Mouse (Mus musculus): ENCODE measurements around the gene Pde4d.

Gene Pde4d

GRCm38 (mm10) chr13:109406341-109406740 lies 956.6 kb downstream of the Pde4d start:
- no peak for DNase-seq (ENCODE audit: low read depth)

GRCm38 (mm10) chr13:109407371-109407770 lies 957.6 kb downstream of the Pde4d start:
- no peak for DNase-seq (ENCODE audit: low read depth)

GRCm38 (mm10) chr13:109420426-109420825 lies 970.7 kb downstream of the Pde4d start:
- no peak for DNase-seq (ENCODE audit: low read depth)

GRCm38 (mm10) chr13:109424906-109425305 lies 975.2 kb downstream of the Pde4d start:
- DNase-seq (ENCODE audit: low read depth), result no peak

- DNase-seq (ENCODE audit: low read depth), result no peak
Observed at GRCm38 (mm10) chr13:109425548-109425947, 975.8 kb downstream of the Pde4d start.

- no peak for DNase-seq (ENCODE audit: low read depth)
Observed at GRCm38 (mm10) chr13:109426058-109426457, 976.3 kb downstream of the Pde4d start.

- no peak for DNase-seq (ENCODE audit: low read depth)
Observed at GRCm38 (mm10) chr13:109427541-109427940, 977.8 kb downstream of the Pde4d start.

GRCm38 (mm10) chr13:109429544-109429943 lies 979.8 kb downstream of the Pde4d start:
- DNase-seq (ENCODE audit: low read depth), result no peak

- DNase-seq (ENCODE audit: low read depth), result no peak
Observed at GRCm38 (mm10) chr13:109437231-109437776, 987.6 kb downstream of the Pde4d start.

GRCm38 (mm10) chr13:109439436-109440161 lies 989.9 kb downstream of the Pde4d start:
- DNase-seq (ENCODE audit: low read depth), result no peak

GRCm38 (mm10) chr13:109440331-109440730 lies 990.6 kb downstream of the Pde4d start:
- peak; percentile 84 for DNase-seq (ENCODE audit: low read depth)

- DNase-seq (ENCODE audit: low read depth), result peak; percentile 79
Observed at GRCm38 (mm10) chr13:109440881-109441280, 991.1 kb downstream of the Pde4d start.

GRCm38 (mm10) chr13:109441401-109441973 lies 991.7 kb downstream of the Pde4d start:
- DNase-seq (ENCODE audit: low read depth), result peak; percentile 73

- DNase-seq (ENCODE audit: low read depth), result no peak
Observed at GRCm38 (mm10) chr13:109446138-109446537, 996.4 kb downstream of the Pde4d start.

GRCm38 (mm10) chr13:109448121-109448520 lies 998.4 kb downstream of the Pde4d start:
- no peak for DNase-seq (ENCODE audit: low read depth)

GRCm38 (mm10) chr13:109474344-109474743 lies 1024.6 kb downstream of the Pde4d start:
- no peak for DNase-seq (ENCODE audit: low read depth)

GRCm38 (mm10) chr13:109481446-109481845 lies 1031.7 kb downstream of the Pde4d start:
- DNase-seq (ENCODE audit: low read depth), result no peak

- DNase-seq (ENCODE audit: low read depth), result no peak
Observed at GRCm38 (mm10) chr13:109486166-109486565, 1036.4 kb downstream of the Pde4d start.

- DNase-seq (ENCODE audit: low read depth), result peak; percentile 4
Observed at GRCm38 (mm10) chr13:109487378-109487777, 1037.6 kb downstream of the Pde4d start.

- DNase-seq (ENCODE audit: low read depth), result no peak
Observed at GRCm38 (mm10) chr13:109490853-109491252, 1041.1 kb downstream of the Pde4d start.

- DNase-seq (ENCODE audit: low read depth), result no peak
Observed at GRCm38 (mm10) chr13:109491829-109492228, 1042.1 kb downstream of the Pde4d start.

GRCm38 (mm10) chr13:109500336-109500735 lies 1050.6 kb downstream of the Pde4d start:
- no peak for DNase-seq (ENCODE audit: low read depth)

GRCm38 (mm10) chr13:109502796-109503195 lies 1053.0 kb downstream of the Pde4d start:
- DNase-seq (ENCODE audit: low read depth), result no peak

All from NIH3T3 (cell line).